Mouse (Mus musculus) MEL-GATA-1-ER (cell line): ENCODE measurements around the gene Osbpl2.
A peak's percentile ranks its signal among the peaks of the same experiment; 100 is the strongest.

Experiments used
- DNase-seq: peaks from one replicate; pipeline ENCODE4 v3.0.0-alpha.2; 2012; ENCODE audit warnings: low read depth; ENCODE audit errors: extremely low read depth

Gene Osbpl2

GRCm38 (mm10) chr2:180118661-180119438, at the start of gene Osbpl2:
Osbpl2 (plus strand) TSS chr2:180119306.
- DNase-seq: peak; percentile 98

- no peak for DNase-seq
These were observed 49.2 kb upstream of the Osbpl2 start for GRCm38 (mm10) chr2:180069770-180070480.

- peak; percentile 60 for DNase-seq
These were observed 48.3 kb upstream of the Osbpl2 start, which contains the start of gene Mtg2 for GRCm38 (mm10) chr2:180070481-180071453. Mtg2 (plus strand) TSS chr2:180070588.

- no peak for DNase-seq
These were observed 47.4 kb upstream of the Osbpl2 start for GRCm38 (mm10) chr2:180071671-180072070.

- DNase-seq: no peak
These were observed 46.2 kb upstream of the Osbpl2 start for GRCm38 (mm10) chr2:180072886-180073285.

- no peak for DNase-seq
These were observed 41.5 kb upstream of the Osbpl2 start for GRCm38 (mm10) chr2:180077622-180078021.

GRCm38 (mm10) chr2:180080680-180081079, 38.4 kb upstream of the Osbpl2 start:
- no peak for DNase-seq

- no peak for DNase-seq
These were observed 36.0 kb upstream of the Osbpl2 start for GRCm38 (mm10) chr2:180083063-180083462.

GRCm38 (mm10) chr2:180084565-180084964, 34.5 kb upstream of the Osbpl2 start:
- no peak for DNase-seq

- no peak for DNase-seq
These were observed 33.0 kb upstream of the Osbpl2 start for GRCm38 (mm10) chr2:180085926-180086636.

- DNase-seq: no peak
These were observed 32.5 kb upstream of the Osbpl2 start for GRCm38 (mm10) chr2:180086637-180087027.

- DNase-seq: no peak
These were observed 31.6 kb upstream of the Osbpl2 start for GRCm38 (mm10) chr2:180087472-180087871.

- no peak for DNase-seq
These were observed 28.8 kb upstream of the Osbpl2 start for GRCm38 (mm10) chr2:180090285-180090684.

GRCm38 (mm10) chr2:180095711-180096110, 23.4 kb upstream of the Osbpl2 start:
- no peak for DNase-seq

GRCm38 (mm10) chr2:180097585-180097984, 21.5 kb upstream of the Osbpl2 start:
- no peak for DNase-seq

- DNase-seq: peak; percentile 29
These were observed 20.9 kb upstream of the Osbpl2 start for GRCm38 (mm10) chr2:180098167-180098566.

GRCm38 (mm10) chr2:180099529-180099928, 19.6 kb upstream of the Osbpl2 start:
- no peak for DNase-seq

GRCm38 (mm10) chr2:180103151-180103977, 15.7 kb upstream of the Osbpl2 start:
- DNase-seq: no peak

- DNase-seq: no peak
These were observed 15.0 kb upstream of the Osbpl2 start, which contains the start of gene Hrh3 for GRCm38 (mm10) chr2:180103978-180104658. Hrh3 (minus strand) TSS chr2:180104488.
